In genomic region chr7:88319414-88320140, GRCm38 (mm10) we compare ENCODE assay signal across 1 mouse cellular context.
TF ChIP-seq lines count a peak whose summit lies in the region.

No protein-coding gene starts in this region.

TF ChIP-seq in CH12.LX, 34 proteins besides CTCF, POLR2A, EP300 and RAD21 (continued from another document):
- TF ChIP-seq GABPA (IDR thresholded peaks at IDR 0.05; ENCODE audit: insufficient replicate concordance, low read depth, low read length) (no peak), JUND (conservative IDR thresholded peaks at IDR 0.05; ENCODE audit: low read depth, low read length) (no peak), RCOR1 (conservative IDR thresholded peaks at IDR 0.05; ENCODE audit: low read depth, low read length) (no peak), IRF4 (IDR thresholded peaks at IDR 0.05; ENCODE audit: low read depth, low read length) (no peak)
